Mouse (Mus musculus): Measurements from ENCODE around the gene 1700016K19Rik.

DNA sequence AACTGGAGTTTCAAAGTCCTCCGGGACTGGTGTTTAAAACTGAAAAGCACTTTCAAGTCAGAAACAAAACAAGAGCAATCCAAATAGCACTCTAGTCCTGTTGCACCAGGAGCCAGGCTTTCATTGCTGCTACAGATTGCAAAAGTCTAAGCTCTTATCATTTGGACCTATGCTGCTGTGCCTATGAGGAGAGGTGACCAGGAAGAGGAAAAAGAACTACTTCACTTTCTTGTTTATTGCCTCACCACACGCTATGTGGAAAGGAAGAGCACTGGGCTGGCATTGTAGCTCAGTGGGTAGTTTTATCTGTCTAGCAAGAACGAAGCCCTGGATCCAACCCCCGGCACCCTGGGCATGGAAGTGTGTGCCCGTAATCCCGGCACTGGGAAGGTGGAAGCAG, 33.6 kb downstream of the 1700016K19Rik start:
- no peak for TF ChIP-seq EP300 (IDR thresholded peaks at IDR 0.05; ENCODE audit: insufficient read depth, low read depth, low read length)
- no peak for TF ChIP-seq POLR2A (IDR thresholded peaks at IDR 0.05; ENCODE audit: insufficient read depth, low read depth, low read length)

Data from heart, adult 2 months (tissue).